Mouse (Mus musculus): Measurements from ENCODE around the gene Ccdc85b.

DNA sequence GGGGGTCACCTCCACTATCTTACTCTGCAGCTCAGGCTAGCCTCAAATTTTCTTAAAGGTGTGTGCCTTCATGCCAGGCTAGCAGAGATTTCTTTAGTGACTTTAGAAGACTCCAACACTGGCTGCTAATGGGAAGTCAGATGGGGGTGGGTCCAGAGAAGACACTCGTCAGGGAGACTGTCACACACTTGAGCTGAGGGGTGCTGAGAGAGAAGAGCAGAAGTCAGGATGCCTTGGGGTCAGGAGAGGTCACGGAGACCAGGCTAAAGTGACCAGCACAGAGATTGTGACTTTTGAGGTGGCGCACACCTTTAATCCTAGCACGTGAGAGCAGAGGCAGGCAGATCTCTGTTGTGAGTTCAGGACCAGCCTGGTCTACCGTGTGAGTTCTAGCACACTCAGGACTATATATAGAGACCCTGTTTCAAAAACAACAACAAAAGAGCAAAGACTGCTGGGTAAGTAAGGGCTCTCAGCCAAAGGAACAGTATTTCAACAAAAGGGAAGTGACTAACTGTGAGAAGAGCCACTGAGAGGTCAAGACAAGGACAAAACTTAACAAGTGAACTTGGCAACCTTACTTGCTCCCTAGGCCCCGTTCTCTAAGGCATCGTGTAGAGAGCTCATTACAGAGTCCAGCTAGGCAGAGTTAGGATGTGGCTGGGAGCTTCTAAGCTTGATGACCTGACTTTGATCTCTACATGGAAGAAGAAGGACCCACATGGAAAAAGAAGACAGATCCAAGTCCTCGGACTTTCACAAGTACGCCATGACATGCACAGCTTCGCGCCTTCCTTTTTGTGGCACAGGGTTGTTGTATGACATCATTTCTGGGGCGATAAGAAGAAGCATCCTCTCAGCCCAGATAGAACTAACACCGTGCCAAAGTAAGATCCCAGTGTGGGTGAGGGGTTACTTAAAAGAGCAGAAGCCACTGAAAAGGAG lies 49.4 kb downstream of the Ccdc85b start:
- TF ChIP-seq CTCF (IDR thresholded peaks at IDR 0.05; ENCODE audit: control insufficient read depth, insufficient read depth, low read length): no peak
- no peak for TF ChIP-seq POLR2A (IDR thresholded peaks at IDR 0.05; ENCODE audit: borderline replicate concordance, control insufficient read depth, low read depth, low read length)
